Mouse (Mus musculus) heart, embryonic 14.5 days (tissue): Measurements from ENCODE around the gene Pcca. TPM values are rescaled to one million over a fixed set of nuclear protein-coding genes. Genes with fewer than 3 reads are reported as not detected.
"Not testable (repeated sequence)": the region's sequence is repeated elsewhere in the genome, so short reads cannot be mapped to it uniquely, and the experiment has no call there.

Experiments used
- ATAC-seq: fragments of 200-750 bp; cut with Nextera tagmentation; 2 replicates; pipeline ENCODE4 v1.8.0; 2017; ENCODE audit warnings: low read depth, moderate TSS enrichment; ENCODE audit not compliant: insufficient number of reproducible peaks, insufficient read depth, low FRiP score
- H3K27ac ChIP-seq, 2 experiments: fragments of 200-500 bp in 1 of 2; fragments of 300-500 bp in 1 of 2; sonication (generic) in 1 of 2; replicated peaks in 1 of 2; 2 replicates each; pipeline ENCODE4 v1.5.1; 2012 to 2014; ENCODE audit warnings: low read depth in 2 of 2, low read length in 2 of 2, control low read depth in 1 of 2, mild to moderate bottlenecking in 1 of 2, mixed read lengths in 1 of 2; ENCODE audit not compliant: control insufficient read depth in 1 of 2, insufficient read depth in 1 of 2
- H3K27me3 ChIP-seq: fragments of 300-500 bp; sonication (generic); 2 replicates; pipeline ENCODE4 v1.6.1; 2014; ENCODE audit warnings: mild to moderate bottlenecking, low read length, control low read depth; ENCODE audit not compliant: control insufficient read depth, insufficient read depth
- H3K36me3 ChIP-seq: fragments of 300-500 bp; sonication (generic); 2 replicates; pipeline ENCODE4 v1.6.1; 2014; ENCODE audit warnings: mild to moderate bottlenecking, control low read depth, low read length, mixed read lengths; ENCODE audit not compliant: control insufficient read depth, insufficient read depth
- H3K4me1 ChIP-seq, 2 experiments: fragments of 200-500 bp in 1 of 2; fragments of 300-500 bp in 1 of 2; sonication (generic) in 1 of 2; 2 replicates each; pipeline ENCODE4 v1.6.1; 2012 to 2014; ENCODE audit warnings: low read length in 2 of 2, control low read depth in 1 of 2, mixed read lengths in 1 of 2; ENCODE audit not compliant: control insufficient read depth in 2 of 2, insufficient read depth in 2 of 2
- H3K4me2 ChIP-seq: fragments of 300-500 bp; sonication (generic); 2 replicates; pipeline ENCODE4 v1.6.1; 2014; ENCODE audit warnings: mild to moderate bottlenecking, low read length
- H3K4me3 ChIP-seq, 2 experiments: fragments of 200-500 bp in 1 of 2; fragments of 300-500 bp in 1 of 2; sonication (generic) in 1 of 2; 2 replicates each; pipeline ENCODE4 v1.5.1; 2012 to 2014; ENCODE audit warnings: low read length in 2 of 2, mild to moderate bottlenecking in 2 of 2, control low read depth in 1 of 2, low read depth in 1 of 2, moderate library complexity in 1 of 2; ENCODE audit not compliant: control insufficient read depth in 1 of 2, insufficient read depth in 1 of 2
- H3K9ac ChIP-seq: fragments of 300-500 bp; sonication (generic); 2 replicates; pipeline ENCODE4 v1.6.1; 2014; ENCODE audit warnings: mild to moderate bottlenecking, low read length
- H3K9me3 ChIP-seq: fragments of 300-500 bp; sonication (generic); 2 replicates; pipeline ENCODE4 v1.6.1; 2016; ENCODE audit warnings: low read length, control low read depth; ENCODE audit not compliant: control insufficient read depth
- WGBS: fragments of 180-500 bp; shearing (Covaris S2); extraction: QIAGEN DNeasy Blood & Tissue Kit; methylation state at CpG from one replicate; pipeline ENCODE4 v1.1.7; 2014; 5-methylcytosine and 5-hydroxymethylcytosine counted together
- polyA plus RNA-seq: library from polyadenylated mRNA; unstranded; fragments of >200 nt; fragmentation: Nextera tagmentation; extraction: Ambion mirVana; gene quantifications from 2 replicates; pipeline ENCODE4 v1.2.1, GENCODE M21; 2014

Pcca gene
- polyA plus RNA-seq, 1 experiment from 2014 or later, result 28.9 TPM

DNA sequence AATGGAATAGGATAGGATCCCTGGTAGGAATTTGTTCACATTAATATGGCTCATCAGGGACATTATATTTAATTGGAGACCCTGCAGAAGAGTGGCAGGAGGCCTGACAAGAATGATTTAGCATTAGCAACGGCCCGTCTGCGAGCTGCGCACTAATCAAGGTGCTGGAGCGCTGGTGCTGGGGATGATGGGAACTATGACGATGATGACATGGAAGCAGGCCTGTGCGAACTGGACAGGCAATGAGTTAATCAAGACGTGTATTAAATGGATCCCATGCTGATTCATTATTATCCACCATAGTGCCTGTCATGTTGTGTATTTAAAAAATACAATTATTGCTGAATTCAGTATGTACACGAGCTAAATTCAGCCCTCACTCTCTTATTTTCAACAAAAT is 36.7 kb downstream of the Pcca start:
- H3K4me1 ChIP-seq, result no peaks in the 10 kb centered on the region
- H3K9ac ChIP-seq, result no peak overlapping the region
- no peaks in the 10 kb centered on the region for H3K9me3 ChIP-seq
- WGBS, result 92% methylated on average over 9 of the region's 9 CpGs
- no peak overlapping the region for H3K4me3 ChIP-seq
- no peak for ATAC-seq
- H3K36me3 ChIP-seq, result no peaks in the 10 kb centered on the region
- no peak overlapping the region for H3K27ac ChIP-seq
- no peaks in the 10 kb centered on the region for H3K27me3 ChIP-seq
- no peak overlapping the region for H3K4me2 ChIP-seq

DNA sequence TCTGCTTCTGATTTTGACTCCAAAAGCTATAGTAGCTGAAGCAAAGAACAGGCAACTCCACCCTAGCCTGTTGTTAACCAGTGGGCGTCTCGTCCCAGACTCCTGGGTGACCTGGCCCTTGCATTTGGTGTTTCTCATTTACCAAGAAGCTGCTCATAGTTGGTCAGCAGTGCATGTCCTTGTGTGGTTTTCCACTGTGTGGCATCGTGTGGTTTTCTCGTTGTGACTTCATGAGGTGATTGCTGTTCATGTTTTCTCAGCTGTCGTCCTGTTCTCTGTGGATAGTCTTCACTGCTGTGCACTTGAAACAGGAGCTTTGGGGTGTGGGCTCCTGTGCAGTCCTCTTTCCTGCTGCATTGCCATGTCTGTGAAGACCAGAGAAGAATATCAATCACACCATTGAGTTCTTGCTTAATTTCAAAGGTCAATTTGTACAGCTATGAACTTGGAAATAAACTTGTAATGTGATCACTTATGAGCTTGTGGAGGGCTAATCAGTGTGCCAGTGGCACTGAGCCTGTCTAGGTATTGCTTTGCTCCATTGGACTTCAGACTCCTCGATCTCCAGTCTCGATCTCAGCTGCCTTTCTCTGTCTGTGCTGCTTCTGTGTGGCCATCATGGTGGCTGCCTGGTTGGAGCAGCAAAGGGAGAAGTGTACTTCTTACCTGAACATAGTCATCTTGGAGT is 40.1 kb downstream of the Pcca start:
- Histone ChIP-seq H3K4me1 (no peaks in the 10 kb centered on the region), H3K36me3 (no peaks in the 10 kb centered on the region), H3K27me3 (no peaks in the 10 kb centered on the region), H3K4me3 (no peak overlapping the region), H3K27ac (no peak overlapping the region), H3K4me2 (no peak overlapping the region), H3K9me3 (0 out of 2 replicates have a peak, but pooled peaks cover 4% of the 10 kb centered on the region), H3K9ac (no peak overlapping the region)
- ATAC-seq, result no peak
- 81% methylated on average over 7 of the region's 7 CpGs for WGBS

DNA sequence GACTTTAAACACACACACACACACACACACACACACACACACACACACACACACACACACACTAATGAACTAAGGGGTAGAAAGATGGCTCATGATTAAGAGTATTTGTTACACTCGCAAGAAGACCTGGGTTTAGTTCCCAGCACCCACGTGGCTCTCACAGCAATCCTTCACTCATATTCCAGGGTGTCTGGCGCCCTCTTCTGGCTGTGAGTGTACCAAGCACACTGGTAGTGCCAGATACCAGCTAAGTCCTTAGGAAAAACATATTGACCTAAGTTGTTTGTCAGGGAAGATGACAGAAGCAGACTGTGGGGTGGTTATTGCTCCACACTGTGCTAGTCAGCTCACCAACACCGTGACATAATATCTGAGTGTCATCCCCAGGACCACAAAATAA is 43.7 kb downstream of the Pcca start:
- Histone ChIP-seq H3K9ac (no peak overlapping the region), H3K4me3 (no peak overlapping the region), H3K27me3 (no peaks in the 10 kb centered on the region), H3K4me1 (peaks cover 0 to 4% of the 10 kb centered on the region in 2 experiments; a peak in 1 of 4 replicates), H3K36me3 (no peaks in the 10 kb centered on the region), H3K4me2 (no peak overlapping the region), H3K27ac (no peak overlapping the region), H3K9me3 (0 out of 2 replicates have a peak, but pooled peaks cover 4% of the 10 kb centered on the region)
- 79% methylated on average over 4 of the region's 4 CpGs for WGBS
- no peak for ATAC-seq

DNA sequence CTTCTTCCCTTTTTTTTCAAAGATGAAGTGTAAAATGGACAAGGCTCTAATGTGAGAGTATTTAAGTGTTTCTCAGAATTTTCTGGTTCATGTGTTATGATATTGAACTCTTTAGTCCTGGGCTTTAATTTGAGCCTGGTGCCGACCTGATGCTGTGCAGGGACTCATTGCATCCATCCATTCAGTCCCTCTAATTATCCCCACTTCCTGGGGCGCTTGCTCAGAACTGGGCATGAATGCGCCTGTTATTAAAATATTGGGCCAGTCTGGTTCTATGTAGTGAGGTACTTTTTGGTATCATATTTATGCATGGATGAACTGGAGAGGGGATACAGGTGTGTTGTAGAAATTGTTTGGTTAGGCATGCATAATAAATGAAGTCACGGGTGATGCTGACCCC is 47.9 kb downstream of the Pcca start:
- Histone ChIP-seq H3K9ac (no peak overlapping the region), H3K27ac (no peak overlapping the region), H3K36me3 (no peaks in the 10 kb centered on the region), H3K4me3 (no peak overlapping the region), H3K9me3 (0 out of 2 replicates have a peak, but pooled peaks cover 4% of the 10 kb centered on the region), H3K4me2 (no peak overlapping the region), H3K4me1 (peaks cover 0 to 4% of the 10 kb centered on the region in 2 experiments; a peak in 1 of 4 replicates), H3K27me3 (no peaks in the 10 kb centered on the region)
- no peak for ATAC-seq
- WGBS, result 91% methylated on average over 4 of the region's 4 CpGs

DNA sequence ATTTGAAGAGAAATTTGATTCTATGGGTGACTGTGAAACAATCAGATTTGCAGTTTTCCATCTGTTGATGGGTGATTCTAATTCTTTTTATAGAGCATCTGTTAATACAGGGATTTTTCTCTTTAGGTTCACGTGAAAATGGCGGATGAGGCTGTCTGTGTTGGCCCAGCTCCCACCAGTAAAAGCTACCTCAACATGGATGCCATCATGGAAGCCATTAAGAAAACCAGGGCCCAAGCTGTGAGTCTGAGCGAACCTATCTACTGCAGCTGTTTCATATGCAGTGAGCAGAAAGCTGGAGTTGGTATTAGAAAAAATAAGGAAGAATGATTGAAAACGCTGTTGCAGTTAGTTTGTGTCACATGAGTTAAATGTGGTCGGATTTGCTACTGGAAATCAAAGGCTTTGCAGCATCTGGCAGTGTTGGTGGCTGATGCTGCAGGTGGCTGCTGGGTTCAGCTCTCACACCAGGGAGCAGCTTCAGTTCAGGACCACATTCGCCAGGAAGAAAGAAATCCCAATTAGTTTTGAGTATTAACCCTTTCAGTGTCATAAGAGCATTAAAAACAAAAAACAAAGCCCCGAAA is 48.5 kb downstream of the Pcca start:
- H3K27me3 ChIP-seq, result no peaks in the 10 kb centered on the region
- peaks cover 0 to 4% of the 10 kb centered on the region in 2 experiments; a peak in 1 of 4 replicates for H3K4me1 ChIP-seq
- 0 out of 2 replicates have a peak, but pooled peaks cover 4% of the 10 kb centered on the region for H3K9me3 ChIP-seq
- H3K4me2 ChIP-seq, result no peak overlapping the region
- ATAC-seq, result no peak
- no peak overlapping the region for H3K4me3 ChIP-seq
- no peak overlapping the region for H3K27ac ChIP-seq
- no peak overlapping the region for H3K9ac ChIP-seq
- no peaks in the 10 kb centered on the region for H3K36me3 ChIP-seq
- whole genome bisulfite sequencing, result 76% methylated on average over 7 of the region's 7 CpGs

DNA sequence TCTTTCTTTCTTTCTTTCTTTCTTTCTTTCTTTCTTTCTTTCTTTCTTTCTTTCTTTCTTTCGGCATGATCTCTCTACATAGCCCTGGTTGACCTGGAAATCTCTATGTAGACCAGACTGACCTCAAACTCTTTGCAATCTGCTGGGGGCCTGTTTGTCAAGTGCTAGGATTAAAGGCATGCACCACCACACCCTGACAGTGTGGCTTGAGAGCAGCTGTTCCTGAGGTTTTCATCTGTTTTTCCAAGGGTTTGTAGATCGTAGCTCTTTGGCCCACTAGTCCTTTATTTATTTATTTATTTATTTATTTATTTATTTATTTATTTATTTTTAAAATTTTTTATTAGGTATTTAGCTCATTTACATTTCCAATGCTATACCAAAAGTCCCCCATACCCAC is 50.0 kb downstream of the Pcca start:
- WGBS, result 86% methylated on average over 2 of the region's 2 CpGs
- ATAC-seq, result not testable (repeated sequence)

DNA sequence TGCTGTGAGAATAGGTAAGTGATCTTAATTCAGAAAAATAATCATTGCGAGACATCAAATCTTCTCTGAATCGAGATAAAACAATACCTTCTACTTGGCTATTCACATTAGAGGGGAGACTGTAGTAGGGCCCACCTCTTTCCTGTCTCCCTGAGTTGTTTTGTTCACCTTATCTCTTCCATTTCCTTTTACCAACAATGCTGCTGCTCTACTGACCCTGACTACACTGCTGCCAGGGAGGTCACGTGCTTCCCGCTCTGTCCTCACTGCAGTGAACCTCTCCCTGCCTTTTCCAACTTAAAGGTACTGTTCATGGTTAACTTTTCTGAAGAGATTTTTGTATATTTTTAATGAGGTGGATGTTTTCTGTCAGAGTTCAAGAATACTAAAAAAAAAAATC is 52.8 kb downstream of the Pcca start:
- peak overlapping the region in 1 of 2 experiments; percentile 44; a peak in 1 of 4 replicates for H3K27ac ChIP-seq
- no peaks in the 10 kb centered on the region for H3K4me1 ChIP-seq
- WGBS, result 61% methylated on average over 4 of the region's 4 CpGs
- no peaks in the 10 kb centered on the region for H3K36me3 ChIP-seq
- no peak overlapping the region for H3K4me2 ChIP-seq
- no peak overlapping the region for H3K9ac ChIP-seq
- peak; percentile 71 for ATAC-seq
- H3K4me3 ChIP-seq, result no peak overlapping the region
- no peaks in the 10 kb centered on the region for H3K27me3 ChIP-seq
- H3K9me3 ChIP-seq, result no peaks in the 10 kb centered on the region

More for the DNA sequence above, 50.0 kb downstream of the Pcca start:
- not testable (repeated sequence) for H3K4me3 ChIP-seq, H3K4me2 ChIP-seq, H3K27me3 ChIP-seq, H3K27ac ChIP-seq, H3K36me3 ChIP-seq, H3K9me3 ChIP-seq, H3K9ac ChIP-seq, H3K4me1 ChIP-seq
